Mouse (Mus musculus) left cerebral cortex, adult 9 months (tissue): ENCODE results near the gene Hmox2.
A peak's percentile ranks its signal among the peaks of the same experiment; 100 is the strongest.
"Not testable (repeated sequence)": the region's sequence is repeated elsewhere in the genome, so short reads cannot be mapped to it uniquely, and the experiment has no call there.

Experiments used
- DNase-seq, 2 experiments: peaks; one replicate each; pipeline ENCODE4 v3.0.0; 2022; ENCODE audit warnings: low spot score in 2 of 2

The Hmox2 gene

DNA sequence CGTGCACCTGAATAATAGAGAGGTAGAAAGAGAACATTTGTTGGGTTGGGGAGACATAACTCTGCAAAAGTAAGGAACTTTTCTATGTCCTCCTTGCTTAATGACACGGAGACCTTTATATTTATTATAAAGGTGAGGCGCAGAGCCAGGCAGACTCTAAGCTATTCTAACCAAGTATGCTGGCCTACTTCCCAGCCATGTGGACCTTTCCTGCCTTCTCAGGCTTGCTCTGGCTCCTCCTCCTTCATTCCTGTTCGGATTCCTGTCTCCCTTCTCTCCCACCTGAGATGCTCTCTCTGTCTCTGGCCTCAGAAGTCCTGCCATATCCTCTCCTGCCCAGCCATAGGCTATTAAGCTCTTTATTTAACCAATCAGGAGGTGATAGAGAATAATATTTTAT lies 895 bp upstream of the Hmox2 start:
- no peak for DNase-seq

DNA sequence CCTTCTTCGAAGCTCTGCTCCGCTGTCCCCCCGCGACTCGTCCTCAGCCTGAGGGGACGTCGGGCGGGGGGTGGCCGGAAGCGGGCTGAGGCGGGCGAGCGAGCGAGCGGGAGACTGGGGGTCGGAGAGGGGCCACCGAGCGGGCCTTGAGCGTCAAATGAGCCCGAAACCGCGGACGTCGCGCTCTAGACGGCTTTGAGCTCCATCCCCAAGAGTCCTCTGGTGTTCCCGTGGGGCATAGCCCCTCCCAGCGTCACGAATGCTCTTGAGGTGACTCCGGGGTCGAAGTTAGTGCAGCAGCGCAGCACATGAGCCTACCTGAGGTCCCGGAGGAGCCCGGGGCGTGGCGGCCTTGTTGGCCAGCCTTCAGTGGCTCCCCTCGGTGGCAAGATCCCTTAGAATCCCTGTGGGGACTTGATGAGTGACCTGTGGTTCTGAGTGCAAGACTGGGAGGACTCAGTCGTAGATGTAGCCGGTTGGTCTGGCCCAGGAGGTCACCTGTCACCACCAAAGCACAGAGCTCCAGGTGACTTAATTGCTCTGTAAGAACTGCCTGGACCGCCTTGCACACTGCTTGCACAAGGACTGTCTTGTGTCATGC lies 467 bp downstream of the Hmox2 start:
- DNase-seq = peak in 1 of 2 experiments; percentile 31

DNA sequence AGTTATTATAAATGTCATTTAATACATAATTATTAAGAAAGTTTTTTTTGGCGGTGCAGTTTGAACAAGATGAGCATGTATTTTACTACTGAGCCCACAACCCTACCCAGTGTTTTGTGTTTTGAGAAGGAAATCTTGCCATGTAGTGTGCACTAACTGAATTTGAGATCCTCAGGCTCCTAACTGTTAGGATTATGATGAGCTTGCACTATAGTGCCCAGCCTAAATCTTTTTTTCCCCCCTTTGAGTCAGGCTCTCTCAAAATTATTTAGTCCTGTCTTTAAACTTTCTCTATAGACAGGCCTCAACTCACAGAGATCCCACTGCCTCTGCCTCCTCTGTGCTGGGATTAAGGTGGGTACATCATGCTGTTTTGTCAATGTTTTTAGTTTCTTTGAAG lies 1.4 kb downstream of the Hmox2 start:
- DNase-seq = no peak

DNA sequence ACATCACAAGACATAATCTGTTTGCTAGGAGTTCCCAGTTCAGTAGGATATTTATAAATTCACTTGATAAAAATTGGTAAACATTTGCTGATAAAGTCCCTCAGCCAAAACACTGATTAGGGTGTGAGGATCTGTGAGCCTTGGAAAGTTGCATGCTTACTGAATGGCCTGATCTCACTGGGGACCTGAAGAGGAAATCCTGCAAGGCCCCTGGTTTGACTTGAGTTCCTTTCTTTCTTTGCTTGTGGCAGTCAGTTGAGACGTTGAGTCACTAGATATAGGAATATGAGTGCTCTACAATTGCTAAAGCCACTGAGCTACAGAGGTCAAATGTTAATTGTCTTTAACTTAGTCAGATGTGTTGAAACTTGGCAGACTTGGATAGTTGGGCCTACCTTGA lies 1.8 kb downstream of the Hmox2 start:
- DNase-seq = no peak

DNA sequence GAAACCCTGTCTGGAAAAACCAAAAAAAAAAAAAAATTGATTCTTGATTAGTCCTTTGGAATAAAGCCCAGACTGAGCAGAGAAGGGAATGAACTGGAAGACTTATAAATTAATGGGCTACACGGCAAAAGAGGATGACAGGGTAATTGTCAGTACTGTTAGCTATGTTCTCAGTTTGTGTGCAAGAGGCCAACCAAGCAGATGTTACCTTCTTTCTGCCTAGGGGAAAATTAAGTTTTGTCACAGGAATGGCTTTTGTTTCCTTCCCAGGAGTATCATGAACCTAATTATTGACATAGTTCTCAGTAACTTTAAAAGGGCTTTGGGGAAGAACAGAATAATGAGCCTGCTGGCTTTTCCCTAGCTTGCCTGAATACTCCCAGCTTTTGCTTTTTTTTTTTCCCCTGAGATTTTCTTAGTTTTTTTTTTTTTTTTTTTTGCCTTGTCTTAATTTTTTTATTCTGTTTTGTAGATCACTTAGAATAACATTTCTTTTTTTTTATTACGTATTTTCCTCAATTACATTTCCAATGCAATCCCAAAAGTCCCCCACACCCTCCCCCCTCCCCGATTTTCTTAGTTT lies 4.7 kb downstream of the Hmox2 start:
- DNase-seq = no peak

DNA sequence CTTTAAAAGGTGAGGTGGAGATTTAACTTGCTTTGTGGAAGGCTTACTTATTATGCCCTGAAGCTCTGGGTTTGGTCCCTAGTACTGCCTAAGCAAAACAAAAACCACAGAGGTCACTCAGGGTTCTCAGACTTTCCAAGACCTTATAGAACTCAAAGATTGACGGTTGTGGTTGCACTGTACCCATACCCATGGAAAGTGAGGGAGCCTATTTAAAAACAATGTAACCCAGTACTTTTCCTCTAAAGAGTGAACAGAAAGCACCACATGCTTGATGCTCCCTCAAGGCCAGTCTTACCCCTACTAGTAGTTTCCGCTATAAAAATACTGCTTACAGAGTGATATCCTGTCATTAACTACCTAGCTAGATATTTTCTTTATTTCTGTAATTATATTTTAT lies 10.1 kb downstream of the Hmox2 start:
- no peak for DNase-seq

DNA sequence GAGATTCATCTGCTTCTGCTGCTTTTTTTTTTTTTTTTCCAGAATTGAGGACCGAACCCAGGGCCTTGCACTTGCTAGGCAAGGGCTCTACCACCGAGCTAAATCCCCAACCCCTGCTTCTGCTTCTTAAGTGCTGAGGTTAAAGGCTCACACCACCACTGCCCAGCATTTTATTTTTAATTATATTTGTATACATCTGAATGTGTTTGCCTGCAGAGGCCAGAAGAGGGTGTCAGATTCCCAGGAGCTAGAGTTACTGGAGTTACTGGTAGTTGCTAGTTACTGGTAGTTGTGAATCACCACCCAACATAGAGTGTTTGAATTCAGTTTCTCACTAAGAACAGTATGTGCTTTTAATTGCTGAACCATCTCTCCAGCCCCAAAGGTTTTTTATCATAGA lies 13.8 kb downstream of the Hmox2 start:
- no peak for DNase-seq

DNA sequence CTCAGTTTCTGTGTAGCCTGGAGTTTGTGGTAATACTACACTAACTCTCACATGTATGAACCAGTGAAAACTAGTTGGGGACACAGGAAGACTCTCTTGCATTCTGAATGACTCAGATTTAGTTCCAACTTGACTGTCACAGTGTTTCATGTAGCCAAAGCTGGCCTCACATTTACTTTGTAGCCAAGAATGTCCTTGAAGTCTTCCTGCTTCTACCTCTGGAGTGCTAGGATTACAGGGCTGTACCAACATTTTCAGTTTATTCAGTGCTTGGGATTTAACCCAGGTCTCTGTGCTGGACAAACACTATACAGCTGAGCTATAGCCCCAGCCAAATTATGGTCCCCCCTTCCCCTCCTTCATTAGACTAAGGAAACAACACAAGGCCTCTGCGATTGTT lies 16.0 kb downstream of the Hmox2 start:
- no peak for DNase-seq

DNA sequence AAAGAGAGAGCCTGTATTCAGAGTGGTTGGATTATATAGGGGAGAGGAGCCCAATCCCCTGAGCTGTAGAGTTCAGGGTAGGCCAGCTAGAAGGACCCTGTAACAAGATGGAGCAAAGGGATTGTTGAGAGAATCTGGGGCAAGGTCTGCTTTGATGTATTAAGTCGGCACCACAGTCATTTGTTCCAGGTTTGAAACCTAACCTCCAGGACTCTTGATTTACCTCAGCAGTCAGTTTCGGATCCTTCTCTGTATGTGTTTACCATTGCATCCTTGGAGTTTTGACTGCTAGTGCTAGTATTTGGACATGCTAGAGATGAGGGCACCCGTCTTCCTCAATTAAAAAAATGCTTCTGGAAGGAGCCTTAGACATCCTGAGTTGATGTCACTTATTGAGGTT lies 26.0 kb downstream of the Hmox2 start:
- DNase-seq = no peak

DNA sequence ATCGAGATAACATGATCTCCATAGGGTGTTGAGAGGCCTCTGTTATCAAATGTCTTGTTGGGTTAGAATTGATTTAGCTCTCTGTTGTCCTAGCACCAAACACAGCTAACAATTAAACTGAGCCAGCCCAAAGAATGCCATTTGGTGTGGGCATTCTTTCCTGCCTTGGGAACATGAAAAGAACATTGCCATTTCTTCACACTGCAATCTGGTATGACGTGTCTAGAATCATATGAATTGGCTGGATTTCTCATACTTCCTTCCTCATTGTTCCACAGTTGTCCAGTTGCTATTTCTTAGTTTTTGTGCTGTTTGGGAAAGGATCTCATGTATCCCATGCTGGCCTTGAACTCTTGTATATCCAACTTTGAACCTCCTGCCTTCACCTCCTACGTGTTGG lies 27.9 kb downstream of the Hmox2 start:
- no peak for DNase-seq

DNA sequence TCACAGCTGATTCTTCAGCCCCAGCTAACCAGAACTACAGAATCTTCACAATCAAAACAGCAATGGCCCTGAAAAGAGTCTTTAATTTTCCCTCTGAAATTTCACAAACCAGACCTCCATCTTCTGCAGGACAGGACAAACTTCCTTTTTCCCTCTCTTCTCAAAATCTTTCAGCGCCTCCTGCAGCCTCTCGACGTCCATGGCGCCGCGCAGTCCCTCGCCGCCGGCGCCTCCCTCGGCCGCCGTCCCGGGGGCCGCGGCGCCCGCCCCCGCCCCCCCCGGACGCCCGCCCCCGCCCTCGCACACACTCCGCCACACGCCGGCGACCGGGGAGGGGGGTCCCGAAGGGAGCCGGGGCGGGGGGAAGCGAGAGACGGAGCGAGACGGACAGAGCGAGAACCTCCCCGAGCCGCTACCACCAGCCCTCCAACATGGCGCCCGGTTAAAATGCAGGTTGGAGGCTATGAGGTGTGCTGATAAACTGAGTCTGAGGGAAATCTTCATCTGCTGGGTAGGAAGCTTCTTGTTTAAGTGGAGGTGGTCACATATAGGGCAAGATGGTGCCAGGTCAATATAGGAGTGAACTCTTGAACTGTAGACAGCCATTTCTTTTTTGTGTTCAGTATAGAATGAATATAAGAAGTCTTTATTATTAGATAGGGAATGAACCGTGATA lies 30.6 kb downstream of the Hmox2 start:
- DNase-seq = not testable (repeated sequence)

DNA sequence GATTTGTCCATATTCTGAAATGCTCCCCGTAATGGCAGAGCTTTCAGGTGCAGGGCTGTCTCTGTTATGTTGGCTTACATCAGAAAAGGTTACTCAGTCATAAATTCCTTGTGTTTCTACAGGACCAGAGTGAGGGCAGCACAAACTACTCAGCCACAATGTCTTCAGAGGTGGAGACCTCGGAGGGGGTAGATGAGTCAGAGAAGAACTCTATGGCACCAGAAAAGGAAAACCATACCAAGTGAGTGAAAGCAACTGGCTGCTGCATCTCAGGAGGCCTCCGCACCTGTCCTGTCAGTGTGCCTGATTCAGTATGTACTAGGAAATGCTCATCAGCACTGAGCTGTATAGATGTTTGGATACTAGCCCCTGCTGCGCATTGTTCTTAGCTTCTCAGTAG lies 36.3 kb downstream of the Hmox2 start:
- DNase-seq = no peak

DNA sequence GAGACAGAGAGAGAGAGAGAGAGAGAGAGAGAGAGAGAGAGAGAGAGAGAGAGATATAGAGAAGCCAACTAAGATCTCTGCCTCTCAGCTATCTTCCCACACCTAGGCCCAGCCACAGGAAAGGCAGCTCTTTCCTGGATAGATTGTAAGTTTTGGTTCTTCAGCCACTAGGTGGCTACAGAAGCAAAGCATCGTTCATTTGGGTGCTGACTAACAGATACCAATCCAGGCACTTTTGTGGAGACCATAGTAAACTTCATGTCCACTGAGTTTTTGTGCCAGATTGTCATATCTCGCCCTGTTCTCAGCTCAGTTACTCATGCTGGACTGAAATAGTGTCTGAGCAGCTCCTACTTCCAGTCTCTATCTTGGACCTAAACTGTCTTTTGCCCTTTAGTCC lies 37.1 kb downstream of the Hmox2 start:
- DNase-seq = peak in 1 of 2 experiments; percentile 50

DNA sequence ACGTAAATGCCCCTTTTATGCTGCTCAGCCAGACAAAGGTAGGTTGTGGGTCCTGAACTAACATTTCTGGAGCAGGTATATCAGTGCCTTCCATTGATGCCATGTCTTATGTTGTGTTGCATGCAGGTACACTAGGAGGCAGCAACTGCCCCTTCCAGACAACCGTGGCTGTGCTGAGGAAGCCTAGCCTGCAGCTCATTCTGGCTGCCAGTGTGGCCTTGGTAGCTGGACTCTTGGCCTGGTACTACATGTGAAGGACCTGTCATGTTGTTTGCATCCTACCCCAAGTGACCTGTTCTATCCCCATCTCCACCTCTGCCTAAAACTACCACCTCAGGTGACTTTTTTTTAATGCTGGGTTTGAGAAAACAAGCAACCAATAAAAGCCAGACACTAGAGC lies 39.7 kb downstream of the Hmox2 start:
- DNase-seq = no peak

DNA sequence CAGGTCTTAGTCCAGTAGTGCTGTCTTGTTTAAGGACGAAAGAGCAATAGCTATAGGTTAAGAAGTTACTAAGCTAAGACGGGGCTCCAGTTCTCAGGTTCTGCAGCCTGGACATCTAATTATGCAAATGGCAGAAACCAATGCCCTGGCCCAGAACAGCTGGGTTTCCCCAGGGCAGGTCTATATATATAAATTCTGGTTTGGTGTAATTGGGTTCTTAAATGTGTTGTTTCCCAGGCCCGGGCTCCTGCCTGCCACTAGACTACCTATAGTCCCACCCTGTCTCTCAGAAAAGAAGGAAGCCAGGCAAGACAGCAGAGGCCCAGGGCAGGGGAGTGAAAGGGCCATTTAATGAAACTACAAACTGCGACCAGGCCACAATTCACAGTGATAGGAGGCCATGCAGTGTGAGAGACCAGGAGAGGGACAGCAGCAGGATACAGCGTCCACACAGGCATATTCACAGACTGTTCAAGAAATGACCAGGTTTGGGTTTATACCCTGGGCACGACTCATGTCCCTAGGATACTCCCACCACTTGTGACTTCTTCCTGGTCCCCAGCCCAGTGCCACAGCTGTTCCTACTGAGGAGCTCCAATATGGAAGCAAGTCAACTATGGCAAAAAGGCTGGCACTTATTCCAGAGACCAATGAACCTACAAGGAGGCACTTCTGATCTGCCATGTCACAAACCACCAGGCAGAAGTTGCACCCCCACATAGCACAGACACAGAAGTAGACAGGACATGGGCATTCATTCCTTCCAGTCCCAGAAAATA lies 41.0 kb downstream of the Hmox2 start:
- DNase-seq = no peak

DNA sequence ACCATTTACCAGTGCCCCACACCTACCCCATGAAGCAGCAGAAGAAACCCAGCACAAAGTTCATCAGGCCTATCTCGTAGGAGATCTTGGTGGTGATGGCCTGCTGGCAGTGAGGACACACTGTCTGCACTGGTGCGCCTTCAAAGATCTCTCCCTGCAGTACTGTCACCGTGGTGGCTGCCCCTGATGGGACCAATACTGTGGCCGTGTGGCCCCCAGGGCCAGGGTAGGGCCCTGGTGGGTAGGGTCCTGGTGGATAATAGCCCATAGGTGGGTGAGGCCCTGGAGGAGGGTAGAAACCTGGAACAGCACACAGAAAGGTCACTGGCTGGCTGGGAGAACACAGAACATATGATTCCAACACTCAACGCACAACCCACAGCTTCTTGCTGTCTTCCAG lies 42.6 kb downstream of the Hmox2 start:
- DNase-seq = no peak

DNA sequence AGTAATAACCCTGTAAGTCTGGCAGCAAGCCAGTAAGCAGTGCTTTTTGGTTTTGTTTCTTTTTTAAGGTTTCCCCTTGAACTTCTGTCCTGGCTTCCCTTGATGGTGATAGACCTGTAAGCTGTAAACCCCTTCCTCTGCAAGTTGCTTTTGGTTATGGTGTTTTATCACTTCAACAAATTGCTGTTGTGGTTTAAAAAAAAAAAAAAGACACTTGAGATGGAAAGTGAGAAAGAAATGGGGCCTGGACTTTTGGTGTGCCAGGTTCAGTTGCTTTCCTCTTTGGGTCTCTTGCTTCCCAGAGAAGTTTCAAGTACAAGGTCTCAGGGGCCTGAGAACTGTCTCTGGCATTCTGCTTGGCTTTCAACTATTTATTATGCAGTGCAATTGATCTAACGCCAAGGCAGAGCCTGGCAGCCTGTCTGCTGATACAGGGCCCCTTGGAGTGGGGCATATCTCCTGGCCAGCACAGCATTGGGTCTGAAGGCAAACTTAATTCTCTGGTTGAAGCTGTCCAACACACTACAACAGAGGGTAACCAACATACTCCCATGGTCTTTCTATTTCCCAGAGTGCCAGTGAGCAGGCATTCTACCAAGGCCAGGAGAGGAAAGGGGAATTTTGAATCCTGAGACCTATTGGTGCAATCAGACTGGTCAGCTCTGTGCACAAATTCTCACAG lies 47.3 kb downstream of the Hmox2 start:
- no peak for DNase-seq

DNA sequence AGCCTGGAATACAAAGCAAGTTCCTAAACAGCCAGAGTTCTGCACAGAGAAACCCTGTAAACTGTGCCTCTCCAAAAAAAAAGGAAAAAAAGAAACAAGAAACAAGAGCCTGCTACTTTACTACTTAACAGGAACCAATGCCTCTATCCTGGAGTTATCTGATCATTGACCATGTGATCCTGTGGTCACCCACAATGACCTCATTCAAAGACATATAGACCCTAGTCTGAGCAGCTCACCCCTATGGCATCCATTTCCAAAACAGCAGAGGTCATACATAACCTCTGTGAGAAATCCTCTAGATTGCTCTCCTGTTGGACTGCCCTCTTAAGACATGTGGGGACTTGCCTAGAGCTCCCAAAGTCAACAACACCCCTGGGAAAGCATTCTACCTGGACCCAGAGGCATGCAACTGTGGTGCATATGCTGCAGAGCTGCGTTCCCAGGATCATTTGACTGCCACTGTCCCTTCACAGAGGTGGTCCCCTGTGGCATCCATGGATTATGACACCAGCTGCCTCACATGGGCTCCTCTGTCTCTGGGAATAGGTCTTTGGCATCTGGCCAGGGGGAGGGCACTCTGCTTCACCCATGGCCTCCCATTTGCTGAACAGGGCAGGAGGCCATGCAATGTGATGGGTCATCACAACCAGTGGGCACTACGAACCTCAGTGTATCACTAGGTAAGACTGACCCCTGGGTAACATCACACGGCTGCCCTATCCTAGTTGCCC lies 51.2 kb downstream of the Hmox2 start:
- no peak for DNase-seq

DNA sequence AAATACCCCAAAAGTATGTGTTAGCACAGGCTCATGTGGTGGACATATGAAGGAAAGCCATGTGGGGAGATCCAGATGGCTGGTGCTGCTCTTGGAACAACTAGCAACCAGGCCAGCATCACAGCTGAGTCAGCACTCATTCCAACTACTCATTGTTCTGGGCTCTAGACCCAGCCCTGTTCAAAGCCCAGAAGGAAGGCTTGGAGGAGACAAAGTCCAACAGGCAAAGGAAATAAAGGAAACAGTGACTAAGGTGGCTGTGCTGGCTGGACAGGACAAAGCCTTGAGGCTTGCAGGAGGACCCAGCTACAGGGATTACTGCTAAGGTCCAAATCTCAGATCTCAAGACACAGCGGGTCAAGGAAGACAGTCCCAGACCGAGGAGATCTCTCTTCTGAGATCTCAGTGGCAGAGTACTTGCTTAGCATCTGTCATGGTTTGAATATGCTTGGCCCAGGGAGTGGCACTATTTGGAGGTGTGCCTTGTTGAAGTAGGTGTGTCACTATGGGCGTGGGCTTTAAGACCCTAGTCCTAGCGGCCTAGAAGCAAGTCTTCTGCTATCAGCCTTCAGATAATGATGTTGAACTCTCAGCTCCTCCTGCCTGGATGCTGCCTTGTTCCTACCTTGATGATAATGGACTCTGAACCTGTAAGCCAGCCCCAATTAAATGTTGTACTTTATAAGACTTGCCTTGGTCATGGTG lies 51.9 kb downstream of the Hmox2 start:
- no peak for DNase-seq

DNA sequence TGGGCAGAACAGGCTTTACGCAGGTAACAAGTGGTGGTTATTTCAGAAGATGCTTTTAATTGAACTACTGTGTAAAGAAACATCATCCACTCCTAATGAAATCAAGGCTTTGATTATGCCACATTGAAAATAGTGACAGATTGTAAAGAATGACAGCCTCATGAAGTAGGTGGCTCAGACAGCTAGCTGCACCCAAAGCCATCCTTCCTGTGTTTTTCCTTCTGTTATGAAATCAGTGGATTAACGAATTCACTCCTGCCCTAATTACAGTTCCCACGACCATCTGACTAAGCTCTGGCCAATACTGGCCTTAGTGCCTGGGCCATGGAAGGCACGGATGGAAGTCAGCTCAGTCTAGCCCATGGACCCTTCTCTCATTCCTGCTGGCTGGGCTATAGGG lies 52.8 kb downstream of the Hmox2 start:
- DNase-seq = no peak
